Mouse (Mus musculus): ENCODE measurements around the gene Synpo2l.

- TF ChIP-seq POLR2A (IDR thresholded peaks at IDR 0.05; ENCODE audit: borderline replicate concordance, insufficient read depth, low read length) (no peak), CTCF (IDR thresholded peaks at IDR 0.05; ENCODE audit: borderline replicate concordance, insufficient read depth, low read depth, low read length) (peak; percentile 60; the same call in 1 of the 2 replicates)
Measured at GRCm38 (mm10) chr14:20696986-20697385, 28.8 kb upstream of the Synpo2l start.
